Mouse (Mus musculus) liver, postnatal 0 days (tissue): ENCODE measurements at regions not wholly inside any gene's neighbourhood (a gene's known extent, or its start where the extent isn't known, plus 50 kb on each side); places are given as distances from the start of the nearest gene placed in this dataset.
A peak's percentile ranks its signal among the peaks of the same experiment; 100 is the strongest.

Experiments
- ATAC-seq: fragments of 200-750 bp; cut with Nextera tagmentation; 2 replicates; pipeline ENCODE4 v1.8.0; 2017; ENCODE audit warnings: mild to moderate bottlenecking, moderate library complexity
- DNase-seq: peaks from one replicate; pipeline ENCODE4 v3.0.0-alpha.2; 2016
- H3K27ac ChIP-seq: fragments of 300-500 bp; sonication (generic); 2 replicates; pipeline ENCODE4 v1.5.1; 2014; ENCODE audit warnings: antibody characterized with exemption, moderate library complexity, mild to moderate bottlenecking, low read depth
- H3K27me3 ChIP-seq: fragments of 300-500 bp; sonication (generic); 2 replicates; pipeline ENCODE4 v1.6.1; 2014; ENCODE audit warnings: low read length, control low read depth, mixed read lengths; ENCODE audit not compliant: insufficient read depth
- H3K36me3 ChIP-seq: fragments of 300-500 bp; sonication (generic); replicated peaks from 2 replicates; pipeline ENCODE4 v1.6.1; 2014; ENCODE audit warnings: mild to moderate bottlenecking, control low read depth, low read length, moderate library complexity, mixed read lengths; ENCODE audit not compliant: insufficient read depth
- H3K4me1 ChIP-seq: fragments of 300-500 bp; sonication (generic); 2 replicates; pipeline ENCODE4 v1.6.1; 2014; ENCODE audit warnings: antibody characterized with exemption, mild to moderate bottlenecking, control low read depth; ENCODE audit not compliant: insufficient read depth
- H3K4me2 ChIP-seq: fragments of 300-500 bp; sonication (generic); 2 replicates; pipeline ENCODE4 v1.6.1; 2014; ENCODE audit warnings: low read depth, mild to moderate bottlenecking, low read length, moderate library complexity, mixed read lengths
- H3K4me3 ChIP-seq: fragments of 300-500 bp; sonication (generic); 2 replicates; pipeline ENCODE4 v1.5.1; 2014; ENCODE audit warnings: low read depth, low read length
- H3K9ac ChIP-seq: fragments of 300-500 bp; sonication (generic); replicated peaks from 2 replicates; pipeline ENCODE4 v1.6.1; 2014; ENCODE audit warnings: mild to moderate bottlenecking, moderate library complexity
- H3K9me3 ChIP-seq: fragments of 300-500 bp; sonication (generic); 2 replicates; pipeline ENCODE4 v1.6.1; 2016; ENCODE audit warnings: mild to moderate bottlenecking, control low read depth, low read length, mixed read lengths
- CTCF ChIP-seq: sonication (generic); IDR thresholded peaks from 2 replicates; pipeline ENCODE4 v1.5.1; 2016; ENCODE audit warnings: antibody characterized with exemption, low read depth
- EP300 ChIP-seq: IDR thresholded peaks from 2 replicates; pipeline ENCODE4 v1.6.1; 2016; ENCODE audit warnings: antibody characterized with exemption, low read depth, mild to moderate bottlenecking
- WGBS: fragments of 180-500 bp; shearing (Covaris S2); extraction: QIAGEN DNeasy Blood & Tissue Kit; methylation state at CpG from one replicate; pipeline ENCODE4 v1.1.7; 2014; ENCODE audit not compliant: insufficient replicate concordance; 5-methylcytosine and 5-hydroxymethylcytosine counted together

DNA sequence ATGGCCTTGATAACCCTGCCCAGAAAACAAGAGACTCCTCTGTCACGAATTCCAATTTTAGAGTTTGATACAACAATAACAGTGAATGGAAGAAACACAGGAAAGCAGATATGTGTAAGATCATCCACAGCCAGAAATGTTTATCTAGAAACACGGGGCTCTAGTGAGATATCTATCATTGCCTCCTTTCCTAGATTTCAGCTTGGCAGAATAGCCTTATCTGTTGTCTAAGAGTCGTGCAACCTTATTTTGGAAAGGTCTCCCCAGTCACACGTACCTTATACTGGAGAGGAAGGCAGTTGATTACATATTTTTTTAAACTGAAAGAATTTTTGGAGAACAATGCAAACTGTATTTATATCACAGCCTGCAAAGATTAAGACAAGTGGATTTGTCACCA lies 61.6 kb downstream of the Gm10295 start:
- H3K27ac ChIP-seq, result no peak overlapping the region
- TF ChIP-seq CTCF, result no peak
- no peak for TF ChIP-seq EP300
- no peaks in the 10 kb centered on the region for H3K36me3 ChIP-seq
- no peak overlapping the region for H3K4me3 ChIP-seq
- H3K9me3 ChIP-seq, result no peaks in the 10 kb centered on the region
- no peaks in the 10 kb centered on the region for H3K27me3 ChIP-seq
- DNase-seq (no peak), ATAC-seq (no peak)
- no peak overlapping the region for H3K9ac ChIP-seq
- no peak overlapping the region for H3K4me2 ChIP-seq
- no peaks in the 10 kb centered on the region for H3K4me1 ChIP-seq
- WGBS, result 38% methylated on average over 4 of the region's 4 CpGs

DNA sequence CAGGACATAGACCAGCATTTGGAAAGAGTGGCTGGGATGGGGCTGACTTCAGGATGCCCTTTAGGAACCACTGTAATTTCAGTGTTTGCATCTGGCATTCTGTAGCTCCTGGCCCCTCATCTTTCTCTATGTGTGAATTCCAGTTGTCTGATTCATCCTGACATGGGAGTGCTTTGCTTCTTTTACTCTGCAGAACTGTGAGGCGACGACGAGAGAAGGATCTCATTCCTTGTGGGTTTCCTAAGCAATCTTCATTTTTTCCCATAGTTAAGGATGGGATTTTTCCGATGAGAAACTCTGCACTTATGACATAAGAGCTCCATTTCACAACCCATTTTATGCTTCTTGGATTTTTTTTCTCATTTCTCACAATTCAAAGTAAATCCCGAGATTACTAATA lies 62.0 kb downstream of the Gm10295 start:
- no peak overlapping the region for H3K27ac ChIP-seq
- H3K4me2 ChIP-seq, result no peak overlapping the region
- H3K36me3 ChIP-seq, result no peaks in the 10 kb centered on the region
- WGBS, result 74% methylated on average over 5 of the region's 5 CpGs
- no peak overlapping the region for H3K9ac ChIP-seq
- no peak overlapping the region for H3K4me3 ChIP-seq
- TF ChIP-seq CTCF (no peak), EP300 (no peak)
- H3K9me3 ChIP-seq, result no peaks in the 10 kb centered on the region
- H3K27me3 ChIP-seq, result no peaks in the 10 kb centered on the region
- no peaks in the 10 kb centered on the region for H3K4me1 ChIP-seq
- DNase-seq, result no peak
- ATAC-seq, result no peak

DNA sequence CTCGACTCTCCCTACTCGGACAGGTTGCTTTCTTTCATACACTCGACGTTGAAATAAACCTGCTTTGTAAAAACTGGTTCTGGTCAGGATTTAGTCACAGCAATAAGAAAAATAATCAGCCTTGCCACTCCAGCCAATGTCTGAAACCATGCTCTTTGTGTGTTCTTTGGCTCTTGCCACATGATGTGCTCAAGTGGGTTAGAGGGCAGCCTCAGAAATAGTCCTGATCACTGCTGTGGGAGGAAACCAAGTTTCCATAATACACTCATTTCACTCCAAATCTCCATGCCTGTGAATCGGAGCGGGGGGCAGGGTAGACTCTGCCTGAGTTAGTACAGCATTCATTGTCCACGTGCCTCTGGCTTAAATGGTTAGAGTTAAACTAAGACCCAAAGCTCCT lies 63.8 kb downstream of the Gm10295 start:
- no peak overlapping the region for H3K4me2 ChIP-seq
- H3K27ac ChIP-seq, result no peak overlapping the region
- H3K4me1 ChIP-seq, result no peaks in the 10 kb centered on the region
- H3K9me3 ChIP-seq, result no peaks in the 10 kb centered on the region
- 78% methylated on average over 7 of the region's 7 CpGs for WGBS
- DNase-seq (no peak), ATAC-seq (no peak)
- H3K9ac ChIP-seq, result no peak overlapping the region
- TF ChIP-seq CTCF (no peak), EP300 (no peak)
- no peaks in the 10 kb centered on the region for H3K36me3 ChIP-seq
- no peaks in the 10 kb centered on the region for H3K27me3 ChIP-seq
- H3K4me3 ChIP-seq, result no peak overlapping the region

DNA sequence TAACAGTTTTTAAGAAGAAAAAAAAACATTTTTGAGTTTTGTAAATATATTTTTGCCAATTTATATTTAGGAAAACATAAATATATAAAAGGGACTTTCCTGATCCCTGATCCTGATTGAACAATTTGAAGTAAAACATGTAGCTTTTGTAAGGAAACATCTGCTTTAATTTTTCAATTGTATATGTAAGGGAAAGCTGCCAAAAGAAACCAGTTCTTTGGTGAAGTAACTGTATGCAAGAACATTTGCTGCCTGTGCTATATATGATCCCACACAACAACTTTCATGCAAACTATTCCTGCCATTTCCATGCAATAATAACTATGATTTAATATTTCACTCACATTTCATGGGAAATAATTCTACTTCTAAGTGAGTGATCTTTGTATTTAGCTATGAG lies 67.0 kb downstream of the Gm10295 start:
- Histone ChIP-seq H3K27me3 (no peaks in the 10 kb centered on the region), H3K4me2 (no peak overlapping the region), H3K4me1 (no peaks in the 10 kb centered on the region), H3K9ac (no peak overlapping the region), H3K9me3 (no peaks in the 10 kb centered on the region), H3K4me3 (no peak overlapping the region), H3K27ac (no peak overlapping the region), H3K36me3 (no peaks in the 10 kb centered on the region)
- TF ChIP-seq CTCF, result no peak
- no peak for TF ChIP-seq EP300
- ATAC-seq (no peak), DNase-seq (no peak)

DNA sequence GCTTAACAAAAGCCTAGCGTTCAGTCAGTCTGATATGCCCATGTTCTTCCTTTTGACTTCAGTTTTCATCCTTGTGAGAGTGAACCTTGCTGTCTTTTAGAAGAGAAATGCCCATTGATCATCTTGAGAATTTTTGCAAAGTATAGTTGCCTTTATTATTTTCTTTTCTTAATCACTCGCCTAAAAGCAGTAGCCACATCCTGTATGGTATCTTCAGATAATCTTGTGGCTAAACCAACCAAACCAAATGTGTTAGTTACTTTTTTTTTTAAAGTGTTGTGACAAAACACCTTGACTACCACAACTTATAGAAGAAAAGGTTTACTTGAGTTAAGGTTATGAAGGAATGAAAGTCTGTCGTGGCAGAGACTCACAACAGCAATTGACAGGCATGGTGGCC lies 67.9 kb downstream of the Gm10295 start:
- H3K4me3 ChIP-seq, result no peak overlapping the region
- H3K9me3 ChIP-seq, result no peaks in the 10 kb centered on the region
- no peak overlapping the region for H3K9ac ChIP-seq
- no peak overlapping the region for H3K27ac ChIP-seq
- WGBS, result 58% methylated on average over 3 of the region's 3 CpGs
- H3K4me1 ChIP-seq, result no peaks in the 10 kb centered on the region
- H3K4me2 ChIP-seq, result no peak overlapping the region
- H3K36me3 ChIP-seq, result no peaks in the 10 kb centered on the region
- TF ChIP-seq CTCF (no peak), EP300 (no peak)
- ATAC-seq (no peak), DNase-seq (no peak)
- no peaks in the 10 kb centered on the region for H3K27me3 ChIP-seq

DNA sequence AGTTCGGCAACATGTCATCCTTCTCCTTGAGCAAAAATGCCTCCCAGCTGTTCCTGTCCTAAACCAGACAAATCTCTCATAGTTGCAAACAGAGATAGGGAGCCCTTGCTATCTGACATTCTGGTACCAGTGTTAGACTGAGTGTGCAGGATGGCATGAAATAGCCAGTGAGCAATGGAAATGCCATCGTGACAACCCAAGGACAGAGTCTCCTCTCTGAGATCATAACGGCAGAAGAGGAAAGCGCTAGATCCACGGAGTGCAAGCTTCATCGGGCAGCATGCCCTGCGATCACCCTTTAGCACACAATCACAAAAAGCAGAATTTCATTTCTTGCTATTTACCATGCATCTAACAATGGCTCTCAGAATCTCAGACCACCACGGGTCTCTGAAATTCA lies 85.2 kb downstream of the Gm10295 start:
- Histone ChIP-seq H3K4me2 (no peak overlapping the region), H3K4me1 (no peaks in the 10 kb centered on the region), H3K27me3 (no peaks in the 10 kb centered on the region), H3K36me3 (no peaks in the 10 kb centered on the region), H3K27ac (no peak overlapping the region), H3K9ac (no peak overlapping the region), H3K9me3 (no peaks in the 10 kb centered on the region), H3K4me3 (no peak overlapping the region)
- no peak for DNase-seq
- TF ChIP-seq CTCF, result no peak
- TF ChIP-seq EP300, result no peak
- WGBS, result 78% methylated on average over 8 of the region's 8 CpGs
- no peak for ATAC-seq

DNA sequence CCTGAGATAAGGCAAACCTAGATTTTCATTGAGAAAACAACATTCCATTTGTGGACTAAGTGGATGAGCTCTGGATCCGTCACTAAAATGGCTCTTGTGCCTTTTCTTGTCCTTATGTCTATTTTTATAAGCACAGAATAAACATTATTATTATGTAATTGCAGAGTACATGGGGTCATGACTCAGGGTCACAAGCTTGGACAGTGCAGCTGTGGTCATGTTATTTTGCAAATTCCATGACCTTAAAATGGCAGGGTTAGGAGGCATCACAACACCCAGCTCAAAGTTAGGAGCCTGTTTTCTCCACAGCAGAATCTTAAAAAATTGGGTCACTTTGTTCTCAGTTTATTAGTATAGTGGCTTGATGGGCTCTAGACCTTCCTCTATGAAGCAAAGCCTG lies 87.2 kb downstream of the Gm10295 start:
- Histone ChIP-seq H3K4me2 (no peak overlapping the region), H3K27ac (no peak overlapping the region), H3K27me3 (no peaks in the 10 kb centered on the region), H3K36me3 (no peaks in the 10 kb centered on the region), H3K9me3 (no peaks in the 10 kb centered on the region), H3K4me3 (no peak overlapping the region), H3K9ac (no peak overlapping the region), H3K4me1 (no peaks in the 10 kb centered on the region)
- 72% methylated on average over 1 of the region's 1 CpGs for WGBS
- no peak for DNase-seq
- ATAC-seq, result 0 out of 2 replicates have a peak, but pooled peaks have one; percentile 19
- no peak for TF ChIP-seq EP300
- no peak for TF ChIP-seq CTCF
